Mouse (Mus musculus): ENCODE results near the gene Ldhd. TPM values are rescaled to one million over a fixed set of nuclear protein-coding genes. Genes with fewer than 3 reads are reported as not detected.
A peak's percentile ranks its signal among the peaks of the same experiment; 100 is the strongest.

Gene Ldhd
- polyA plus RNA-seq, 1 experiment from 2014 or later = not detected

- no peak overlapping the region for H3K27ac ChIP-seq (replicated peaks; ENCODE audit: low read depth, low read length)
- H3K27me3 ChIP-seq (ENCODE audit: control insufficient read depth, insufficient read depth, low read length) = no peaks in the 10 kb centered on the region
- no peak overlapping the region for H3K4me2 ChIP-seq (ENCODE audit: low read depth, low read length)
- WGBS = 88% methylated on average over 8 of the region's 8 CpGs
- H3K9me3 ChIP-seq (replicated peaks; ENCODE audit: control insufficient read depth, low read length) = no peaks in the 10 kb centered on the region
- 0 out of 2 replicates have a peak, but pooled peaks cover 3% of the 10 kb centered on the region for H3K36me3 ChIP-seq (replicated peaks; ENCODE audit: control insufficient read depth, insufficient read depth, low read depth, low read length)
- ATAC-seq (replicated peaks; ENCODE audit: insufficient number of reproducible peaks, low FRiP score, low TSS enrichment, low read depth) (no peak), DNase-seq (ENCODE audit: low spot score) (no peak)
- H3K4me1 ChIP-seq (ENCODE audit: control insufficient read depth, insufficient read depth, low read length) = no peaks in the 10 kb centered on the region
- H3K4me3 ChIP-seq (ENCODE audit: low read depth, low read length) = no peak overlapping the region
- no peak overlapping the region for H3K9ac ChIP-seq (replicated peaks; ENCODE audit: low read length)
These were observed 3.7 kb downstream of the Ldhd start for GRCm38 (mm10) chr8:111626528-111626820.

GRCm38 (mm10) chr8:111625694-111626527 is 4.3 kb downstream of the Ldhd start:
- Histone ChIP-seq H3K9me3 (replicated peaks; ENCODE audit: control insufficient read depth, low read length) (no peaks in the 10 kb centered on the region), H3K4me1 (ENCODE audit: control insufficient read depth, insufficient read depth, low read length) (no peaks in the 10 kb centered on the region), H3K9ac (replicated peaks; ENCODE audit: low read length) (no peak overlapping the region), H3K27ac (replicated peaks; ENCODE audit: low read depth, low read length) (no peak overlapping the region), H3K4me2 (ENCODE audit: low read depth, low read length) (no peak overlapping the region), H3K4me3 (ENCODE audit: low read depth, low read length) (no peak overlapping the region), H3K27me3 (ENCODE audit: control insufficient read depth, insufficient read depth, low read length) (no peaks in the 10 kb centered on the region), H3K36me3 (replicated peaks; ENCODE audit: control insufficient read depth, insufficient read depth, low read depth, low read length) (0 out of 2 replicates have a peak, but pooled peaks cover 3% of the 10 kb centered on the region)
- DNase-seq (ENCODE audit: low spot score) (peak; percentile 75), ATAC-seq (replicated peaks; ENCODE audit: insufficient number of reproducible peaks, low FRiP score, low TSS enrichment, low read depth) (no peak; the same call in 1 of the 2 replicates)
- 37% methylated on average over 6 of the region's 6 CpGs for WGBS

GRCm38 (mm10) chr8:111624853-111625221 is 5.3 kb downstream of the Ldhd start:
- no peaks in the 10 kb centered on the region for H3K4me1 ChIP-seq (ENCODE audit: control insufficient read depth, insufficient read depth, low read length)
- H3K36me3 ChIP-seq (replicated peaks; ENCODE audit: control insufficient read depth, insufficient read depth, low read depth, low read length) = 0 out of 2 replicates have a peak, but pooled peaks cover 3% of the 10 kb centered on the region
- no peak for ATAC-seq (replicated peaks; ENCODE audit: insufficient number of reproducible peaks, low FRiP score, low TSS enrichment, low read depth)
- H3K9me3 ChIP-seq (replicated peaks; ENCODE audit: control insufficient read depth, low read length) = no peaks in the 10 kb centered on the region
- no peak overlapping the region for H3K4me3 ChIP-seq (ENCODE audit: low read depth, low read length)
- H3K27me3 ChIP-seq (ENCODE audit: control insufficient read depth, insufficient read depth, low read length) = no peaks in the 10 kb centered on the region
- 89% methylated on average over 10 of the region's 10 CpGs for WGBS
- DNase-seq (ENCODE audit: low spot score) = no peak
- H3K27ac ChIP-seq (replicated peaks; ENCODE audit: low read depth, low read length) = no peak overlapping the region
- H3K9ac ChIP-seq (replicated peaks; ENCODE audit: low read length) = no peak overlapping the region
- no peak overlapping the region for H3K4me2 ChIP-seq (ENCODE audit: low read depth, low read length)

- Histone ChIP-seq H3K9ac (replicated peaks; ENCODE audit: low read length) (no peak overlapping the region), H3K4me1 (ENCODE audit: control insufficient read depth, insufficient read depth, low read length) (no peaks in the 10 kb centered on the region), H3K4me3 (ENCODE audit: low read depth, low read length) (no peak overlapping the region), H3K9me3 (replicated peaks; ENCODE audit: control insufficient read depth, low read length) (no peaks in the 10 kb centered on the region), H3K27ac (replicated peaks; ENCODE audit: low read depth, low read length) (no peak overlapping the region), H3K27me3 (ENCODE audit: control insufficient read depth, insufficient read depth, low read length) (no peaks in the 10 kb centered on the region), H3K36me3 (replicated peaks; ENCODE audit: control insufficient read depth, insufficient read depth, low read depth, low read length) (0 out of 2 replicates have a peak, but pooled peaks cover 3% of the 10 kb centered on the region), H3K4me2 (ENCODE audit: low read depth, low read length) (no peak overlapping the region)
- WGBS = 83% methylated on average over 12 of the region's 12 CpGs
- DNase-seq (ENCODE audit: low spot score) (no peak), ATAC-seq (replicated peaks; ENCODE audit: insufficient number of reproducible peaks, low FRiP score, low TSS enrichment, low read depth) (no peak)
These were observed 5.9 kb downstream of the Ldhd start for GRCm38 (mm10) chr8:111624081-111624852.

- Histone ChIP-seq H3K4me2 (ENCODE audit: low read depth, low read length) (no peak overlapping the region), H3K4me1 (ENCODE audit: control insufficient read depth, insufficient read depth, low read length) (no peaks in the 10 kb centered on the region), H3K27ac (replicated peaks; ENCODE audit: low read depth, low read length) (no peak overlapping the region), H3K9me3 (replicated peaks; ENCODE audit: control insufficient read depth, low read length) (no peaks in the 10 kb centered on the region), H3K4me3 (ENCODE audit: low read depth, low read length) (no peak overlapping the region), H3K36me3 (replicated peaks; ENCODE audit: control insufficient read depth, insufficient read depth, low read depth, low read length) (0 out of 2 replicates have a peak, but pooled peaks cover 3% of the 10 kb centered on the region), H3K27me3 (ENCODE audit: control insufficient read depth, insufficient read depth, low read length) (no peaks in the 10 kb centered on the region), H3K9ac (replicated peaks; ENCODE audit: low read length) (no peak overlapping the region)
- ATAC-seq (replicated peaks; ENCODE audit: insufficient number of reproducible peaks, low FRiP score, low TSS enrichment, low read depth) (no peak), DNase-seq (ENCODE audit: low spot score) (no peak)
- 80% methylated on average over 10 of the region's 10 CpGs for WGBS
These were observed 7.6 kb downstream of the Ldhd start for GRCm38 (mm10) chr8:111622553-111622952.

GRCm38 (mm10) chr8:111622104-111622503 is 8.1 kb downstream of the Ldhd start:
- WGBS = 60% methylated on average over 3 of the region's 3 CpGs
- Histone ChIP-seq H3K9me3 (replicated peaks; ENCODE audit: control insufficient read depth, low read length) (no peaks in the 10 kb centered on the region), H3K27me3 (ENCODE audit: control insufficient read depth, insufficient read depth, low read length) (no peaks in the 10 kb centered on the region), H3K36me3 (replicated peaks; ENCODE audit: control insufficient read depth, insufficient read depth, low read depth, low read length) (0 out of 2 replicates have a peak, but pooled peaks cover 3% of the 10 kb centered on the region), H3K4me3 (ENCODE audit: low read depth, low read length) (no peak overlapping the region), H3K4me1 (ENCODE audit: control insufficient read depth, insufficient read depth, low read length) (no peaks in the 10 kb centered on the region), H3K27ac (replicated peaks; ENCODE audit: low read depth, low read length) (no peak overlapping the region), H3K4me2 (ENCODE audit: low read depth, low read length) (no peak overlapping the region), H3K9ac (replicated peaks; ENCODE audit: low read length) (no peak overlapping the region)
- ATAC-seq (replicated peaks; ENCODE audit: insufficient number of reproducible peaks, low FRiP score, low TSS enrichment, low read depth) (no peak), DNase-seq (ENCODE audit: low spot score) (no peak)

GRCm38 (mm10) chr8:111619936-111620335 is 10.2 kb downstream of the Ldhd start:
- Histone ChIP-seq H3K4me1 (ENCODE audit: control insufficient read depth, insufficient read depth, low read length) (no peaks in the 10 kb centered on the region), H3K27me3 (ENCODE audit: control insufficient read depth, insufficient read depth, low read length) (no peaks in the 10 kb centered on the region), H3K9ac (replicated peaks; ENCODE audit: low read length) (no peak overlapping the region), H3K36me3 (replicated peaks; ENCODE audit: control insufficient read depth, insufficient read depth, low read depth, low read length) (0 out of 2 replicates have a peak, but pooled peaks cover 3% of the 10 kb centered on the region), H3K4me2 (ENCODE audit: low read depth, low read length) (no peak overlapping the region), H3K4me3 (ENCODE audit: low read depth, low read length) (no peak overlapping the region), H3K9me3 (replicated peaks; ENCODE audit: control insufficient read depth, low read length) (no peaks in the 10 kb centered on the region), H3K27ac (replicated peaks; ENCODE audit: low read depth, low read length) (no peak overlapping the region)
- ATAC-seq (replicated peaks; ENCODE audit: insufficient number of reproducible peaks, low FRiP score, low TSS enrichment, low read depth) = no peak
- no peak for DNase-seq (ENCODE audit: low spot score)
- WGBS = 72% methylated on average over 1 of the region's 1 CpGs

- H3K9ac ChIP-seq (replicated peaks; ENCODE audit: low read length) = no peak overlapping the region
- H3K4me3 ChIP-seq (ENCODE audit: low read depth, low read length) = no peak overlapping the region
- H3K27ac ChIP-seq (replicated peaks; ENCODE audit: low read depth, low read length) = no peak overlapping the region
- DNase-seq (ENCODE audit: low spot score) (no peak), ATAC-seq (replicated peaks; ENCODE audit: insufficient number of reproducible peaks, low FRiP score, low TSS enrichment, low read depth) (no peak)
- no peaks in the 10 kb centered on the region for H3K9me3 ChIP-seq (replicated peaks; ENCODE audit: control insufficient read depth, low read length)
- H3K27me3 ChIP-seq (ENCODE audit: control insufficient read depth, insufficient read depth, low read length) = no peaks in the 10 kb centered on the region
- WGBS = 89% methylated on average over 4 of the region's 4 CpGs
- 0 out of 2 replicates have a peak, but pooled peaks cover 3% of the 10 kb centered on the region for H3K36me3 ChIP-seq (replicated peaks; ENCODE audit: control insufficient read depth, insufficient read depth, low read depth, low read length)
- no peak overlapping the region for H3K4me2 ChIP-seq (ENCODE audit: low read depth, low read length)
- H3K4me1 ChIP-seq (ENCODE audit: control insufficient read depth, insufficient read depth, low read length) = no peaks in the 10 kb centered on the region
These were observed 11.9 kb downstream of the Ldhd start for GRCm38 (mm10) chr8:111618273-111618672.
